Mouse (Mus musculus) kidney, embryonic 14.5 days (tissue): Measurements from ENCODE around the gene Paqr5. TPM values are rescaled to one million over a fixed set of nuclear protein-coding genes. Genes with fewer than 3 reads are reported as not detected.

Experiments
- ATAC-seq: fragments of 200-750 bp; cut with Nextera tagmentation; 2 replicates; pipeline ENCODE4 v1.8.0; 2017; ENCODE audit warnings: moderate number of reproducible peaks, mild to moderate bottlenecking, moderate TSS enrichment, moderate library complexity; ENCODE audit not compliant: low FRiP score, low TSS enrichment
- H3K27ac ChIP-seq: fragments of 300-500 bp; sonication (generic); 2 replicates; pipeline ENCODE4 v1.5.1; 2014; ENCODE audit warnings: low read depth, mild to moderate bottlenecking, low read length, moderate library complexity, mixed read lengths
- H3K27me3 ChIP-seq: fragments of 300-500 bp; sonication (generic); 2 replicates; pipeline ENCODE4 v1.6.1; 2014; ENCODE audit warnings: mild to moderate bottlenecking, low read length; ENCODE audit not compliant: control insufficient read depth, insufficient read depth
- H3K36me3 ChIP-seq: fragments of 300-500 bp; sonication (generic); 2 replicates; pipeline ENCODE4 v1.6.1; 2014; ENCODE audit warnings: low read length, mixed read lengths; ENCODE audit not compliant: control insufficient read depth, insufficient read depth
- H3K4me1 ChIP-seq: fragments of 300-500 bp; sonication (generic); 2 replicates; pipeline ENCODE4 v1.6.1; 2014; ENCODE audit warnings: low read length, mixed read lengths; ENCODE audit not compliant: control insufficient read depth, insufficient read depth
- H3K4me2 ChIP-seq: fragments of 300-500 bp; sonication (generic); replicated peaks from 2 replicates; pipeline ENCODE4 v1.6.1; 2014; ENCODE audit warnings: low read depth, mild to moderate bottlenecking, low read length
- H3K4me3 ChIP-seq: fragments of 300-500 bp; sonication (generic); 2 replicates; pipeline ENCODE4 v1.5.1; 2014; ENCODE audit warnings: mild to moderate bottlenecking, low read length
- H3K9ac ChIP-seq: fragments of 300-500 bp; sonication (generic); 2 replicates; pipeline ENCODE4 v1.6.1; 2014; ENCODE audit warnings: low read depth, mild to moderate bottlenecking, low read length, moderate library complexity
- H3K9me3 ChIP-seq: fragments of 300-500 bp; sonication (generic); 2 replicates; pipeline ENCODE4 v1.6.1; 2016; ENCODE audit warnings: low read length; ENCODE audit not compliant: control insufficient read depth
- WGBS: fragments of 180-500 bp; shearing (Covaris S2); extraction: QIAGEN DNeasy Blood & Tissue Kit; methylation state at CpG from one replicate; pipeline ENCODE4 v1.1.7; 2014; 5-methylcytosine and 5-hydroxymethylcytosine counted together
- polyA plus RNA-seq: library from polyadenylated mRNA; unstranded; fragments of >200 nt; fragmentation: Nextera tagmentation; extraction: Ambion mirVana; gene quantifications from 2 replicates; pipeline ENCODE4 v1.2.1, GENCODE M21; 2014

The Paqr5 gene
- polyA plus RNA-seq, 1 experiment from 2014 or later: 17.0 TPM

- Histone ChIP-seq H3K4me3 (no peak overlapping the region), H3K36me3 (no peaks in the 10 kb centered on the region), H3K27ac (no peak overlapping the region), H3K27me3 (no peaks in the 10 kb centered on the region), H3K4me2 (no peak overlapping the region), H3K4me1 (0 out of 2 replicates have a peak, but pooled peaks cover 5% of the 10 kb centered on the region), H3K9ac (no peak overlapping the region), H3K9me3 (no peaks in the 10 kb centered on the region)
- no peak for ATAC-seq
- WGBS: 56% methylated on average over 6 of the region's 6 CpGs
Measured at GRCm38 (mm10) chr9:61997860-61998259, 28.8 kb downstream of the Paqr5 start.

- H3K4me3 ChIP-seq: no peak overlapping the region
- ATAC-seq: no peak
- H3K27me3 ChIP-seq: no peaks in the 10 kb centered on the region
- no peak overlapping the region for H3K27ac ChIP-seq
- H3K4me2 ChIP-seq: no peak overlapping the region
- no peak overlapping the region for H3K9ac ChIP-seq
- no peaks in the 10 kb centered on the region for H3K9me3 ChIP-seq
- H3K36me3 ChIP-seq: no peaks in the 10 kb centered on the region
- no peaks in the 10 kb centered on the region for H3K4me1 ChIP-seq
- 73% methylated on average over 4 of the region's 4 CpGs for WGBS
Measured at GRCm38 (mm10) chr9:61991158-61991557, 35.5 kb downstream of the Paqr5 start.

DNA sequence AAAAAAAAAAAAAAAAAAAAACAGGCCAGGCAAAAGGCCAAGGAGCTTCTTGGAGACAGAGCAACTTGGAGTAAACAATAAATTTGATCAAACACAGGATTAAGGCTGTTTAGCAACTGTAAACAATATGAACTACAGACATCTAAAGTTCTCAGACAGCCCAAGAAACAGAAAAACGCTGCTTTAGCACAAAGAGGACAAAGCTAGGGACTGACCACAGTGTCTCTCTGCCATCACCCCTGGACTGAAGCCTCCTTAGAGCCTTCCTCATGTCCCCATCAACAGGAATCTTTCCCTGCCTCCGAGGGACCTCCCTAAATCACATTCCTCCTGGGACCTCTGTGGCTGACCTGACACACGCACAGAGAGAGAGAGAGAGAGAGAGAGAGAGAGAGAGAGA lies 35.9 kb downstream of the Paqr5 start:
- Histone ChIP-seq H3K4me3 (no peak overlapping the region), H3K4me1 (no peaks in the 10 kb centered on the region), H3K9ac (no peak overlapping the region), H3K4me2 (no peak overlapping the region), H3K9me3 (no peaks in the 10 kb centered on the region), H3K36me3 (no peaks in the 10 kb centered on the region), H3K27me3 (no peaks in the 10 kb centered on the region), H3K27ac (no peak overlapping the region)
- no peak for ATAC-seq
- 28% methylated on average over 3 of the region's 3 CpGs for WGBS

DNA sequence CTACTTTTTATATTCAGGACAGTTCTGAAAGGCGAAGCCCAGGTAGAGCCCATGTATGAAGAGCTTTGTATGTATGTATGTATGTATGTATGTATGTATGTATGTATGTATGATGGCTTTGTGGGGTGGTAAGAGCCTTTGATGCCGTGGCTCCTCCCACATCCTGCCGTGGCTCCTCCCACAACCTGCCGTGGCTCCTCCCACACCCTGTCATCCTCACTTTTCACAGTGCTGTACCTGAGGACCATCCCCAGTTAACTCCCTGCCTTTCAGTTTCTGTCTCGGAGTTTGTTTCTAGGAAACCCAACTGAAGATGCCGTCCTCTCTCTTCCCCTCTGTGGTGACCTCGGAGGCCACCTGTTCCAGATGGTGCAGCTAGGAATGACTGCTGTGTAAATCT lies 40.6 kb downstream of the Paqr5 start:
- 82% methylated on average over 7 of the region's 7 CpGs for WGBS
- Histone ChIP-seq H3K9me3 (no peaks in the 10 kb centered on the region), H3K4me3 (no peak overlapping the region), H3K27me3 (no peaks in the 10 kb centered on the region), H3K4me2 (no peak overlapping the region), H3K4me1 (no peaks in the 10 kb centered on the region), H3K27ac (no peak overlapping the region), H3K9ac (no peak overlapping the region), H3K36me3 (no peaks in the 10 kb centered on the region)
- ATAC-seq: no peak

GRCm38 (mm10) chr9:61985183-61985863 lies 41.3 kb downstream of the Paqr5 start:
- no peaks in the 10 kb centered on the region for H3K36me3 ChIP-seq
- WGBS: 48% methylated on average over 11 of the region's 11 CpGs

DNA sequence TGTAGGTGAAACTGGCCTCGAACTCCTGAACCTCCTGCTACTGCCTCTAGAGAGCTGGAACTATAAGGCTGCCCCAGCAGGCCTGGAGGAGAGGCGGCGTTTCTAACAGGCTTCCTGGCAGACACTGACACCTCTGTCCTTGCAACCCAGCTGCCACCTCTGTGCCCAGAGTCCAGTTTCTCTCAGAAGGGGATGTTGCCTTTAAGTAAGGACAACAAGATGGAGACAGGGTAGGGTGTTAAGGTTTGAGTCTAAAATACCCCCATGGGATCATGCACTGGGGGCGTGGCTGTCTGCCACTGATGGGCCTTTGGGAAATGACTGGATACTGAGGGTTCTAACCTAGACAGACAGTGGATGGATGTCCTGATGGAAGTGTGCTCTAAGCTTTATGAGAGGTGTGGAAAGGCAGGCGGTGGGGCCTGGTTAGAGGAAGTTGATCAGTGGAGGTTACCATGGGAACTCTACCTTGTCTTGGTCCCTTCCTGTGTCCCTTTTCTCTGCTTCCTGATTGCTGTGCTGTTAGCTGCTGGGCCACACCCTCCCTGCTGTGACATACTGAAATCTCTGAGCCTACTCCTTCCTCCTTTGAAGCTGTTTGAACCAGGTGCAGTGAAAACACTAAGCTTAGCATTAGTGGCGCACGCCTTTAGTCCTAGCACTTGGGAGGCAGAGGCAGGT lies 43.6 kb downstream of the Paqr5 start:
- Histone ChIP-seq H3K4me3 (no peak overlapping the region), H3K4me2 (no peak overlapping the region), H3K4me1 (no peaks in the 10 kb centered on the region), H3K36me3 (no peaks in the 10 kb centered on the region), H3K27ac (no peak overlapping the region), H3K9me3 (no peaks in the 10 kb centered on the region), H3K9ac (no peak overlapping the region), H3K27me3 (no peaks in the 10 kb centered on the region)
- 82% methylated on average over 7 of the region's 7 CpGs for WGBS
- ATAC-seq: no peak

More at GRCm38 (mm10) chr9:61985183-61985863, 41.3 kb downstream of the Paqr5 start:
- H3K4me2 ChIP-seq: no peak overlapping the region
- H3K27me3 ChIP-seq: no peaks in the 10 kb centered on the region
- H3K9me3 ChIP-seq: no peaks in the 10 kb centered on the region
- H3K27ac ChIP-seq: no peak overlapping the region
- no peak overlapping the region for H3K9ac ChIP-seq
- H3K4me3 ChIP-seq: no peak overlapping the region
- ATAC-seq: no peak
- H3K4me1 ChIP-seq: no peaks in the 10 kb centered on the region

DNA sequence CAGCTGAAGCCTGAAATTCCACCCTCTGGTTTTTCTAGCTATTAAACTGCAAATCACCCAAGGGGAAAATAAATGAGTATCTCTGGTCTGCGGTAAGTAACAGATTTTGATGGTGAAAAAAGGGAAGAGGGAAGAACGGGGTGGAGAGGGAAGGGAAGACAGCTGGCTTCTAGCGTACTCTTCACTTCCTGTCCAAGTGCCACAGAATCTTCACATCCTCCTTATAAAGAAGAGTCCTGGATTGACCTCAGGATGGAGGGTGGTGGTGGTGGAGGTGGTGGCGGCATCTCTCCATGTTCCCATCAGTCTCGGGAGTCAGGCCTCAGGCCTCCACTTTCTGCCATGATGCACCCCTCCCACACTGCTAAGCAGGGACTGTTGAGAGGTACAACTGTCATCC lies 44.8 kb downstream of the Paqr5 start:
- no peak overlapping the region for H3K4me2 ChIP-seq
- WGBS: 78% methylated on average over 5 of the region's 5 CpGs
- no peaks in the 10 kb centered on the region for H3K27me3 ChIP-seq
- no peak for ATAC-seq
- no peak overlapping the region for H3K9ac ChIP-seq
- H3K4me3 ChIP-seq: no peak overlapping the region
- no peaks in the 10 kb centered on the region for H3K9me3 ChIP-seq
- no peak overlapping the region for H3K27ac ChIP-seq
- H3K36me3 ChIP-seq: no peaks in the 10 kb centered on the region
- no peaks in the 10 kb centered on the region for H3K4me1 ChIP-seq

DNA sequence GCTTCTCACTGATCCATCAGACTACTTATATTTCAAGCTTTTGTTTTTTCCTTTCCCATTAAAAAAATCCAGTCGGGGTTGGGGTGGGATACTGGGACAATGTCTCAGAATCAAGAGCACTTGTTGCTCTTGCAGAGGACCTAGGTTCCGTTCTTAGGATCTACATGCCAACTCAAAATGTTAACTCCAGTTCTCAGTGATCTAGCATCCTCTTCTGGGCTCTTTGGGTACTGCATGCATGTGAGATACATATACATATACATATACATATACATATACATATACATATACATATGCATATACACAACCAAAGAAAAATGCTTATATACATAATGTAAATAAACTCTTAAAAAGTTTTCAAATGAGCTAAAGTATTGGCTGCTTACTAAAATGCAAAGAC lies 46.7 kb downstream of the Paqr5 start:
- no peak overlapping the region for H3K4me3 ChIP-seq
- no peaks in the 10 kb centered on the region for H3K4me1 ChIP-seq
- H3K9me3 ChIP-seq: no peaks in the 10 kb centered on the region
- H3K4me2 ChIP-seq: no peak overlapping the region
- H3K27me3 ChIP-seq: no peaks in the 10 kb centered on the region
- no peak overlapping the region for H3K9ac ChIP-seq
- ATAC-seq: no peak
- no peak overlapping the region for H3K27ac ChIP-seq
- no peaks in the 10 kb centered on the region for H3K36me3 ChIP-seq
- WGBS: 89% methylated on average over 2 of the region's 2 CpGs

GRCm38 (mm10) chr9:61977258-61977945 lies 49.3 kb downstream of the Paqr5 start:
- no peak for ATAC-seq
- Histone ChIP-seq H3K27me3 (no peaks in the 10 kb centered on the region), H3K9ac (no peak overlapping the region), H3K9me3 (no peaks in the 10 kb centered on the region), H3K4me1 (no peaks in the 10 kb centered on the region), H3K27ac (no peak overlapping the region), H3K4me3 (no peak overlapping the region), H3K4me2 (no peak overlapping the region), H3K36me3 (no peaks in the 10 kb centered on the region)
- 83% methylated on average over 13 of the region's 13 CpGs for whole genome bisulfite sequencing
